Mouse (Mus musculus) cerebellum, postnatal 10 days (tissue): ENCODE data around the gene Ankrd35.
"Not testable (repeated sequence)": the region's sequence is repeated elsewhere in the genome, so short reads cannot be mapped to it uniquely, and the experiment has no call there.

Experiments used
- DNase-seq, 2 experiments: peaks; one replicate each; pipeline ENCODE4 v3.0.0; 2021; ENCODE audit warnings: mixed read lengths in 2 of 2

The Ankrd35 gene

GRCm38 (mm10) chr3:96706984-96707383 is 37.1 kb downstream of the Ankrd35 start:
- no peak for DNase-seq

DNA sequence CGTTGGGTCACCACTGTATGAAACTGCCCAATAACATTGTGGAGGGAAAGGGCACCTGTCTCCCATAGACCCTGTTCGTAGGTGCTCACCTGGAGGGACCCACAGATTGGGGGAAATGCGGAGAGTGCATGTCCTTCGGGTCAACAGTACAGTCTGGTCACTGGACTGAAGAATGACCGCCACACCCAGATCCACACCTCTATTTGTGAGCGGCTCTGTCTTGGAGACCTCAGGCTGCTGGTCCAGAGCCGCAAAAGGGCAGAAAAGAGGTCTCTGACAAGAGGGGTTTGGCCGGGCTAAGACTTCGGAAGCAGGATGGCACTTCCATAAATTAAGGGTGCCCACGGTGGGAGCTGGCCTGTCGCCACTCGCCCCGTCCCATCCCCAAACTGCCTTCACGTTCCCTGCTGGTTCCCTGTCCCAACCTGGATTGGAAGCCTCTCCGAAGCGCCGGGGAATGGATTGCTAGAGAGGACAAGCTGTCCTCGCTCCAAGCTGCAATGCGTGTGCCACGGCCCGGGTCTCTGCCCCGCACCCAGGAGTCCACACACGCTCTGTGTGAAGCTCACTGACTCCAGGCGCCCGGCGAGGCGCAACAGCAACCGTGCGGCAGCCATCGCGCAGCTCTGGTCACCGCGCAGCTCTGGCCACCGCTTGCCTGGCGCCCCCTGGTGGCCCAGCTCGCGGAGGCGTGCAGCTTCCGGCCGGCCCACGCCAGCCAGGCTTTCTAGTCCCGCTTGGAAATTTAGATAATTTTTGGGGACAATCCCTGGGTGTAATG is 38.2 kb downstream of the Ankrd35 start, which contains the start of gene Nudt17:
Gene Nudt17 (minus strand): TSS at position 660 of the 781 bp plus-strand sequence.
- peak; percentile 94 to 96 for DNase-seq

- DNase-seq, result no peak
Measured at GRCm38 (mm10) chr3:96708684-96709064, 38.7 kb downstream of the Ankrd35 start.

DNA sequence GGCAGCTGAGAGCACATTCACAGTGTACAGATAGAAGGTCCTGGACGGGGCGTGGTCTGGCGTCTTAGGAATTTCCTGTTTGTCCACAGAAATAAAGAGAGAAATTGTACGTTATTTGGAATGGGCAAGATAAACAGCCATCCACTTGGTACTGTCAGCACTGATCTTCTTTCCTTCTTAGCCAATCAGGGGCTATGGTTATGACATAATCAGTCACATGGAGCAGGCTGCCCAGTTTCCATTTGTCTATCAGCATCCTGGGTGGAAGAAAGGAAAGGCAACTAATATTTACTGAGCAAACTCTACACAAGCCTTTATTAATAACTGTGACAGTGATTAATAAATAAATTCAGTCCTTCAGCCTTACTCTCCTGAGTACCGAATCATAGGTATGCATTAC is 44.4 kb downstream of the Ankrd35 start:
- DNase-seq, result no peak

- no peak for DNase-seq
Measured at GRCm38 (mm10) chr3:96715854-96716253, 45.9 kb downstream of the Ankrd35 start.

GRCm38 (mm10) chr3:96719173-96719572 is 49.2 kb downstream of the Ankrd35 start:
- peak; percentile 85 to 93 for DNase-seq

- peak; percentile 95 to 97 for DNase-seq
Measured at GRCm38 (mm10) chr3:96727343-96727827, 57.5 kb downstream of the Ankrd35 start, which contains the start of the genes Polr3c and Rnf115. TSS of gene Polr3c (minus strand) at chr3:96727628. TSS of gene Rnf115 (plus strand) at chr3:96727664.

GRCm38 (mm10) chr3:96727828-96728633 is 58.1 kb downstream of the Ankrd35 start:
- peak in 1 of 2 experiments; percentile 5 for DNase-seq

GRCm38 (mm10) chr3:96728634-96729402 is 58.9 kb downstream of the Ankrd35 start:
- no peak for DNase-seq

- DNase-seq, result no peak
Measured at GRCm38 (mm10) chr3:96729403-96729784, 59.5 kb downstream of the Ankrd35 start.

DNA sequence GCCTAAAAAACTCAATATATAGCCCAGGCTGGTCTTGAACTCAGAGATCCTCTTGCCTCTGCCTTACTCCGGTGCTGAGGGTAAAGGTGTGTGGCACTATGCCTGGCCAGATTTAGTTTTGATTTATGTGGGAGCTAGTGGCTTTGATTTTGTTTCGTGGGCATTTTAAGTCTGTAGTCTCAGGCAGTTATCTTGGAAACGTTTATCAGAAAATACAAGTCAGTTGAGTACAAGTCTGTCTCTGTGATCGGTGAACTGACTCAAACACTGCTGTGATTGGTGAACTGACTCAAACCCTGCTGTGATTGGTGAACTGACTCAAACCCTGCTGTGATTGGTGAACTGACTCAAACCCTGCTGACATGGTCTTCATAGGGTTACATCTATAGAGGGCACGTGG is 60.9 kb downstream of the Ankrd35 start:
- DNase-seq, result no peak

DNA sequence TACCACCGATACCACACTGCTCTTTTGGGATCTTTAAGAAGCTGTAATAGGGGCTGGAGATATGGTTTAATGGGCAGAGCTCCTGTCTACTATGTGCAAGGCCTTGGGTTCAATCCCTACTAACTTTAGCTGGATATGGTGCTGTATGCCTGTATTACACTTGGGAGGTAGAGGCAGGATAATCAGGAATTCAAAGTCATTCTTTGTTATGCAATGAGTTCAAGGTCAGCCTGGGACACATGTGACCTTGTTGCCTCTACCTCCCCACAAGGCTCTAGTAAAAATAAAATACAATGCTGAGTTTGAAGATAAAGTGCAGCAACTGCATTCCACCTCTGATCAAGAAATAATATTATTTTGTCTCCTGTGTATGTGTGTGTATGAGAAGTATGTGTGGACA is 64.1 kb downstream of the Ankrd35 start:
- no peak for DNase-seq

GRCm38 (mm10) chr3:96735200-96735599 is 65.3 kb downstream of the Ankrd35 start:
- DNase-seq, result no peak

GRCm38 (mm10) chr3:96737013-96737740 is 67.2 kb downstream of the Ankrd35 start:
- DNase-seq, result no peak

DNA sequence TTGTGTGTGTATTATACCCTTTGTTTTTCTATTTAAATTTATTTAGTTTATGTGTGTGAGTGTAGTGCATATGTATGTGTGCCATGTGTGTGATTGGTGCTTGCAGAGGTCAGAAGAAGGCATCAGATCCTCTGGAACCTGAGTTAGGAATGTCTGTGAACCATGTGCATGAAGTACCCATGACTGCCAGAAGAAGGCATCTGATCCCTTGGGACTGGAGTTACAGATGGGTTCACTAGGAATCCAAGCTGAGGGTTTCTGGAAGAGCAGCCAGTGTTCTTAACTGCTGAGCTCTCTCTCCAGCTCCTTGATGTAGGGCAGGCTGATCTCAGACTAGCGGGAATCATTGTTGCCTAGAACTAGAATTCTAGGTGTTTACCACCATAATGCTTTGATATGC is 68.1 kb downstream of the Ankrd35 start:
- DNase-seq, result peak; percentile 15 to 19

- DNase-seq, result not testable (repeated sequence)
Measured at GRCm38 (mm10) chr3:96740279-96740678, 70.3 kb downstream of the Ankrd35 start.
